Mouse (Mus musculus): ENCODE data around the gene Pnpla1.
"Not testable (repeated sequence)": the region's sequence is repeated elsewhere in the genome, so short reads cannot be mapped to it uniquely, and the experiment has no call there.

The Pnpla1 gene

DNA sequence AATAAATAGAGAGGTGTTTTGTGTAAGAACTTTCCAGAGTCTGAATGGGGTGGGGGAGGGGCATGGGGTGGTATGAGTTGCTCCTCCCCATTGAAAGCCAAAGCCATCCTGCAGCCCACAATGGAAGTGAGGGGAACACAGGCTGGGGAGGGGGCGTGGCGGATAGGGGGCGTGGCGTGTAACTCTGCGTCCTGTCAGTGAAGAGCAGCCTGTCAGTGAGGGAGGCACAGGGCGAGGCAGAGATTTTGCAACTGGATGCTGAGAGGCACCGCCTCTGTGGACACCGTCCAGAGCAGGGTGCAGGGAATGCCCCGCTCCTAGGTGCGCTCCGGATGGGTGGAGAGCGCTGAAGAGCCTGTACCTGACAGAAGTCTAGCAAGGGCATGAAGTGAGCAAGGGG is at the start of gene Pnpla1:
Pnpla1 (plus strand) TSS at position 207 of the 400 bp plus-strand sequence.
- DNase-seq (ENCODE audit: low spot score): peak; percentile 65

DNA sequence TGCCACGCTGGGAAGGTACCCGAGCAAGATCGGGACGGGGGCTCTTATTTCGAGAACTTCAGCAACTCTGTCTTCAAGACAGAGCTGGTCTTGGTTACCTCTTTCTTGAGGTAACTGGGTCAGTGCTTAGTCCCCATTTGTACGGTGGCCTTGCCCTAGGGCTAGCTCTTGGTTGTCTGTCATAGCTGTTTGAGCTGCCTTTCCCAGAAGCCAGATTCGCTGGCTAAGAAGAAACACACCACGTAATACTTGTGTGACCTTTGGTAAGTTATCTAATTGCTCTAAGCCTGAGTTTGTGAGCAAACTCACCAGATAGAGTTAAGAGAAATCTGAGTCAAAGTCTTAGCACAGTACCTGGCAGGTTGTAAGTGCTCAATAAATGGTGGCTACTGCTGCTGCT is 49.5 kb upstream of the Pnpla1 start:
- DNase-seq (ENCODE audit: low spot score): no peak

DNA sequence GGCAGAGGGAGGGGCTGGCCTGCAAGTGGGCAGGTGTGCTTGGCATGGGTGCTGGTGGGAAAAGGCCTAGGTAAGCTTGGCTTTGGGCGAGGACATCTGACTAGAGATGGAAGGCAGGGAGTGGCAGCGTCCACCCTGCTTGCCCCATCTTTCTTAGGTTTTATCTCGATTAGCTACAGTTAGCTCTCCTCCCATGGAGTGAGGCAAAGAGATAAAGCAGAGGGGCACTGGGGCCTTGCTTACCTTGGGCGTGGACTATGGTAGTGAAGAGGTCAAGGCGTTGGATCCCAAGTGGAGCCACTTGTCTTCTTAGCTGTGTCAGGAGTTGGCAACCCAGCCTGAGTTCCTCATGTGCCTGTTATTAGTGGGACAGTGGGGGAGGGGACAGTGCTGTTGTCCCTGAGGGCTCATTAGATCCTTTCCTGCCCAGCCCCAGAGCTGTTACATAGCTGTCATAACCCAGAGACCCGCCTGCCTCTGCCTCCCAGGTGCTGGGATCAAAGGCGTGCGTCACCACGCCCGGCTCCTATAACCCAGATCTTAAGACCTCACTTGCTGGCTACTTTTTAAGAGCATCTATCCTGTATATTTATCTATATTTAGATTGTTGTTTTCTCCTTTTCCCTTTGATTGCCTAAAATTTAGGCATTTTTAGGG is 48.9 kb upstream of the Pnpla1 start:
- no peak for DNase-seq (ENCODE audit: low spot score)

DNA sequence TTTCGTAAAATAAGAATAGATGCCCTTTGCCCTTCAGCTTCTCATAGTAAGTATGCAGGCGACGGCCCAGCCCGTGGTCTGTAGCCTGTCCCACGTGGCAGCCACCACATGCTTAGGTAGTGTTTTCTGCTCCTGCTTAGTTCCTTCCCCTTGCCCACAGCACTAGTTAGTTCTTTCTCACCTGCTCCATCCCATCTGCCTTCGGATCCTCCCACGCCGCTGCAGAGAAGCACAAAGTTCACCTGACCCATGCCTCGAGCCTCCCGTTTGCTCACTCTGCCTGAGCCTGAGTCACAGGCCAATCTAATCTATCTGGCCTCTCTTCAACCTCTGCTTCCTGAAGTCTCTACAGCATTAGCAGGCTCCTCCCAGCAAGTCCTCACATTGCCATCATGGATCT is 45.9 kb upstream of the Pnpla1 start:
- no peak for DNase-seq (ENCODE audit: low spot score)

DNA sequence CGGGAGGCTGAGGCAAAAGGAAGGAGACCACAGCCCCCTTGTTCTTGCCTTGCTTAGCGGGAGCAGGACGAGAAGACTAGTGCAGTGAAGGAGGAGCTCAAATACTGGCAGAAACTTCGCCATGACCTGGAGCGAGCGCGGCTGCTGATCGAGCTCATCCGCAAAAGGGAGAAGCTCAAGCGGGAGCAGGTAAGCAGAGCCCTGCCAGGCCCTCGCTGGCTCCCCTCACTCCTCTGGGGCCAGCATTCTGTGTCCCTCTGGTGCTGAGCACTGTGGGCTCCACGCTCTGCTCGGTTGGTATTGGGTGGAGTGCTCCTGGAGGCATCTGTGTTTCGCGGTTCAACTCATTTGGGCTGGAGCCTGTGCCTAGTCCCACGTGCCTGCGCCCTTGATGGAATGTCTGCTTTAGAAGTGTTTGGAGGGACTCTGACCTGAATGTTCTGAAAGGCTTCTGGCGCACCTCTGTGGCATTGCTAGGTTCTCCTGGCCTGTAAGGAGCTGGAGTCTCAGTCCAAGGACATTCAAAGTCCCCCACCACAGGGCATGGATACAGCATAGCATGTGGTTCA is 43.6 kb upstream of the Pnpla1 start:
- DNase-seq (ENCODE audit: low spot score): no peak

DNA sequence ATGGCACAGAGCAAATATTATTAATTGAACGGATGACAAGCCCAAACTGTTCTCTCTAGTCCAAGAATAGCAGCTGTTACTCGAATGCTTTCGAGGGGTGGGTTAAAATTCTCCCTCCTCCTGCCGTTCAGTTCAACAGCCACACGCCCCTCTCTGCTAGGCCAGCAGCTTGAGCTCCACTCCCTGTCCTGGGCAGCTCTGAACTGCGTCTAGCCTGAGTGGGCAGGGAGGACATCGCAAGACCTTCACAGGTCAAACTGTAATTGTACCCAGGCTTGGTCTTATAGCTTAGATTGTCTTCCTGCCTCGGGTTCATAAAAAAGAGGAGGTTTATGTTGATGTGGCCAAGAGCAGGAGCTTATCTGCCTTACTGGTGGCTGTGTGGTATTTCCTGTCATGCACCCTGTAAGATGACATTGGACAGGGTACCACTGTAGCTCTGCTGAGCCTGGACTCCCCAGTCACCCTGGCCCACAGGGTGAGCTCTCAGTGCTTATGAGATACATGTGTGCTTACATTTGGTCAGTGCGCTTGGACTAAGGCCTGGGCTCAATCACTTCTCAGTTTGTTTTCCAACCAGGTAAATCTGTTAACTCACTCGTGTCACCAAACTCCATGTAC is 42.7 kb upstream of the Pnpla1 start:
- no peak for DNase-seq (ENCODE audit: low spot score)

DNA sequence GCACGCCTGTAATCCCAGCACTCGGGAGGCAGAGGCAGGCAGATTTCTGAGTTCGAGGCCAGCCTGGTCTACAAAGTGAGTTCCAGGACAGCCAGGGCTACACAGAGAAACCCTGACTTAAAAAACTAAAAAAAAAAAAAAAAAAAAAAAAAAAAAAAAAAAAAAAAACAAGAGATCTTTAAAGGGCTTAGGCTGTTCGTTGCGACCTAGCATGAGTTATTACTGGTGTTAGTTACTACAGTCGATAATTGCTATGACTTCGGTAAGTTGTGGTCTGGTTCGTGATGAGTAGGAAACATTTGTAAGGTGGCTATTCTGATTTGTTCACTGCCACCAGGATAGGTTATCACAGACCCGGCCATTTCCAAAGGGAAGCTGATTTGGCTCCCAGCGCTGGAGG is 41.9 kb upstream of the Pnpla1 start:
- not testable (repeated sequence) for DNase-seq (ENCODE audit: low spot score)

DNA sequence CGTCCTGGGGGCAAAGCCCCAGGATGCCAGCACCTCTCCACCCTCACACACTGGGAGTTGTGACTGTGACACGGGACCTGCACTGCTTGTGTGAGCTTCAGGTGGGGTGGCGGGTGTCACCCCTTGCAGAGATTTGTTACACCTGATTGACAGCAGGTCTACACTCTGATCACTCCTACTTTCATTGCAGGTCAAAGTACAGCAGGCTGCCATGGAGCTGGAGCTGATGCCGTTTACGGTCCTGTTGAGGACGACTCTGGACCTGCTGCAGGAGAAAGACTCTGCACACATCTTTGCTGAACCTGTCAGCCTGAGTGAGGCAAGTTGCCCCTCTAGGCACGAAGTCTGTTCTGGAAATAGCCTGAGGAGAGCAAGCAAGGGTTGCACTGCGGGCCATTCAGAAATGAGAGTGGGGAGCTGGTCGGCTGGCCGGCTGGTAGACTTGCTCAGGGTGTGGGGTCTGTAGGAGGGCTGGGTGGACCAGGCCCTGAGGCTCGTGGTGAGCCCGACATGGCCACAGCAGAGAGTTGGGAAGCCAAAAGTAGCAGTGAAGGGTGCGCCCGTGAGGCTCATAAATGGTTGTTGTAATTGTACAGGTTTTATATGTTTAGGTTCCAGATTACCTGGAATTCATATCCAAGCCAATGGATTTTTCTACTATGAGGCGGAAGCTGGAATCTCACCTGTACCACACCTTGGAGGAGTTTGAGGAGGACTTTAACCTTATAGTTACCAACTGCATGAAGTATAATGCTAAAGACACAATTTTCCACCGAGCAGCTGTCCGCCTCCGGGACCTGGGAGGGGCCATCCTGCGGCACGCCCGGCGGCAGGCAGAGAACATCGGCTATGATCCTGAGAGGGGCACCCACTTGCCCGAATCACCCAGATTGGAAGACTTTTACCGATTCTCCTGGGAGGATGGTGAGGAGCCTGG is 41.1 kb upstream of the Pnpla1 start:
- DNase-seq (ENCODE audit: low spot score): no peak

DNA sequence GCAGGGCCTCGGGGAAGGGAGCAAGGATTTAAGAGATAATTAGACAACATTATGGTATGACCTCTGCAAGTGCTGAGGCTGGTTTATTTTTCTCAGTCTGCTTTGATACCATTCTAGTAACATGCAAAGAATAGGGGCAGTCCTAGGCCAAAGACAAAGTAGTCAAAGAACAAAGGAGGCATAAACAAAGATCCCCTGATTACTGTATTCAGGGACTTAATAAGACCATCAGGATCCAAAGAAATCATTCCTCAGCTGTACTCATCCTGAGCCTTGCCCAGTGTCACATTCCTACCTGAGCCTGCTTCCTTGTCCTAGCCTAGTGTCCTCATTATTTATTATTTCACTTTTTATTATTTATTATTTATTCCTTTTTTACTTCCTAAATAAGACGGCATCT is 38.0 kb upstream of the Pnpla1 start:
- no peak for DNase-seq (ENCODE audit: low spot score)

DNA sequence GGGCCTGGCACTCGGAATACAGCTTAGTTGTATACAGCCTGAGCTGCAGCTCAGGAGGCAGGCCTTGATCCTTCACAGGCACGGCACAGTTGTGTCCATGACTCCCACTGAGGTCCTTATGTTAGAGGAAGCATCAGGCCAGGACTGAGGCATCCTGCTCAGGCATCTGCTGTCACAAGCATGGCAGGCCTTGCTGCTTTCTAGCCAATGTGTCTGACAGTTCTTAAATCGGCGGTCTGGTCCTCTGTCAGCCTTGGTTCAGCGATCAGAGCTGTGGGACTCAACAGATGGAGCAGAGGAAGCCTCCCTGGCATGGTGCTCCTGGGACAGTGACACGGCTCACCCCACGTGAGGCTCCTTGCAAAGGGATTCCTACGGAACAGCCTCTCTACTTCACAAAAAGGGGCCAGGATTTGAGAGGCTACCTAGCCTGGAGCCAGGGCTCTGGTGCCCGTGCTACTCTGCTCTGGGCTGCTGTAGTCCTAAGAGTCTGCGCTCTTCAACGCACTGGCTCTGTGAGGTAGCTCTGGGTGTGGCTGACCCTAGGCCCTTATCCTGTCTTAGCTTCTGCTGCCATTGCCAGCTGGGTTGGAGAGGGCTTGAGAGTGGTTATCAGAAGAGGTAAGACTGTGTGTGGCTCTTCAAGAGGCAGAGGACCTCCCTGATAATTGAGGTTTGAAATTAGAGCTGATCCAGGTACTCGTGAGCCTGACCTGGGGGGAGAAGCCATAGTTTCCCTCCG is 35.0 kb upstream of the Pnpla1 start:
- DNase-seq (ENCODE audit: low spot score): no peak

DNA sequence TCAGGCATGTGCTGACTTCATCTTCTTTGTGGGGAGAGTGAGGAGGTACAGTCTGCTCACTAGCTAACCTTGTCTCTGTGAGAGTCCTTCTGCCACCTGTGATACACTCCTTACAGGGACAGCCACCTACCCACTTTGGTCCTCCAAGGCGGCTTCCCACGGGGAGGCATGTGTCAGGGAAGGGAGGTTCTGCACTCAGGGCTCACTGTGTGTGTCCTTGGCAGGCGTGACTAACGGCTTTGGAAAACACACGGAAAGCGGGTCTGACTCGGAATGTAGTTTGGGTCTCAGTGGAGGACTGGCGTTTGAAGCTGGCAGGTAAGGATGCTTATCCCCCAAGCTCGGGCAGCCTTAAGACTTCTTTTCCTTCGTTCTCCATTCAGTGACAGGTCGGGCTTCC is 34.5 kb upstream of the Pnpla1 start:
- no peak for DNase-seq (ENCODE audit: low spot score)

DNA sequence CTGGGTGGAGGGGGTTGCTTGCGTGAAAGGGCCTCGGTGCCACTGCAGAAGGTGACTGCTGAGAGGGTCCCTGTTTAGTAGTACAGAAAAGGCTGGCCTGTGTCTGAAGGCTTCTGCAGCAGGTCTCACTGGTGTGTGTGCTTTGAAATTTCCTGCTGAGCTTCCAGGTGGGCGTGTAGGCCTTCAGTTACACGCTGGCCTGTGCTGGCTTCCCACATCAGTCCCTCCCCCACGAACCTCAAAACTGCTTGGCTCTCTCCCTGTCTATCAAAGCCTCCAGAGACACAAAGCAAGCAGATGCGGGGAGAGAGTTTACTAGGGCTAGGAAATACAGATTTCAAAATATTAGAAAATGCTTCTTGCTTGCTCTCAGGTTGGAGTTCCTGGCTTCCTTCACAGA is 33.3 kb upstream of the Pnpla1 start:
- DNase-seq (ENCODE audit: low spot score): no peak

DNA sequence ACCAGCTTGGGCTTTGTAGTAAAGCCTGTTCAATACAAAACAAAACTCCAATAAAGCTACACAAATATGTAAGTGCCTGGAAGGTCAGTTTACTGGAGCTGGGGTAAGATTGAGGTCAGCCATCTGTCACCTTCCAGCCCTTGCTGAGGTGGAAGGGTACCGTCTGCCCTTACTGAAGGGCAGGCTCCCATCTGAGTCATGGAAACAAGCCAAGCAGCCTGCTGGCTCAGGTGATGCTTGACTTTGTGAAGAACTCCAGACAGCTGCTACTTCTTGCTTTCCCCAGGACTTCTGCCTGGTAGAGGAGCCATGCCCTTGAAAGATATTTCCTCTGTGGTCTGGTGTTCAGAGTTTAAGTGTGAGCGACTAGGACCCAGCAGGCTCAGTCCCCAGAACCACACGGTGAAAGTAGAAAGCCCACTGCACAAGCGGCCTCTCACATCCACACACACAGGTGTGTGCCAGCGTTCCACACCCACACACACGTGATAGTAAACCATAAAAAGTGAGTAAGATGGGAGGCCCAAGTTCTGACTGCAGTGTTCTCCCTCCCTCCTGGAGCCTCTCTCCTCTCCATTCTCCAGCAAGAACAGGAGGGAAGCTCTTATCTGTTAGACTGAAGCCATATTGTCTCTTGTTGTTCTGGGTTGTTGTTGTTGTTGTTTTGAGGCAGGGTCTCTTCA is 32.7 kb upstream of the Pnpla1 start:
- DNase-seq (ENCODE audit: low spot score): no peak

DNA sequence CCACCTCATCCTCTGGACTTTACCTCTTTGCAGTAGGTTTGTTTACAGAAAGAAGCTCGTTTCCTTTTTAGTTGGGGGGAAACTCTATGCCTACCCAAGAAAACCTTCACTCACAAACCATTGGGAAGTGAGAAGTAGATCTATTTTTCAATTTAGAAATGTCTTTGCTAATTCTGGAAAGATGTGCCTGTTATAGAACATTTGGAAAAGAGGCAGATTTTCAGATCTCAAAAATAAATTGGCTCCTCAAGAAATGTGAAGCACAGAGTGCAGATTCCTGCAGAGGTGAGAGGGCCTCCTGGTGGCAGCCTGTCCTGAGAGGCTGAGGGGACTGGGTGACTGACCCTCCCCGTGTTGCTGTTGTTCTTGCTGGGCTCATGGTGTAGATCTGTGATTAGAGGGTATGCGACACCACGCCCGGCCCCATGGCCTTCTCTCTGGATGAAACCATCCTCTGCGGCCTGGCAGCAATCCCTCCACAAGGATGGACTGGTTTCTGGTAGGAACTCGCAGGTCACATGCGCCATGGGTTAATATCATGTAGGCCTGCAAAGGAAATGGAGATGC is 30.5 kb upstream of the Pnpla1 start:
- DNase-seq (ENCODE audit: low spot score): no peak

DNA sequence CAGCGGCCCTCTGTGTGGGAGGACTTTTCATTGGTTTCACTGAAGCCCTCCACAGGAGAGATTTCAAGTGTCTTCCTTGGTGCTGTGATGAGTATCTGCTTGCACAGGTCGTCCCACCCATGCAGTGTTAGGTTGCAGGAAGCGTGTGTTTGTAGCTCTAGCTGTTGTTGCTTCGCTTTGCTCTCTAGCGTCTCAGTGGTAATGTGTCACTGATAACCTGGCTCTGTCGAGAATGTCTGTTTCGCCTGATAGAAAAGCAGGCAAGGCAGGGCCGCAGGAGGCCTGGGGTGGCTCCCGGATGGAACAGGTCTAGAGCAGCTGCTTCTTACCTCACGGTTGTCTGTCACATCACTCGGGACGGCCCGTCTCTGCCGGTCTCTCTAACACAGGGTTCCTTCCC is 29.1 kb upstream of the Pnpla1 start:
- no peak for DNase-seq (ENCODE audit: low spot score)

DNA sequence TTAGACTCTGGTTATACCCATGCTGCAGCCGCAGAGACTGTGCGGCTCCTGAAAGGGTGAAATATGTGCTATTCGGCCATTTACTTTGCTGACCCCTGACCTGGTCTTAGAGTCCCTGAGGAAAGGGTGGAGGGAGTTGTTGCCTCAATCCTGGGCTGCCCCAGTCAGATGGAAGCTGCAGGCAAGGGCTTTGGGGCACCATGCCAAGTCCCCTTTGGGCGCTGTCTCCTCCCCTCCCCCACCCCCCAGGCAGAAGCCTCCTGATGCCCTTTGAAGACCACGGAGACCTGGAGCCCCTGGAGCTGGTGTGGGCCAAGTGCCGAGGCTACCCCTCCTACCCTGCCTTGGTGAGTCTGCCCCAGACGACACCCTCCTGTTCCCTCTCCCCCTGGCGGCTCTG is 27.1 kb upstream of the Pnpla1 start:
- no peak for DNase-seq (ENCODE audit: low spot score)

DNA sequence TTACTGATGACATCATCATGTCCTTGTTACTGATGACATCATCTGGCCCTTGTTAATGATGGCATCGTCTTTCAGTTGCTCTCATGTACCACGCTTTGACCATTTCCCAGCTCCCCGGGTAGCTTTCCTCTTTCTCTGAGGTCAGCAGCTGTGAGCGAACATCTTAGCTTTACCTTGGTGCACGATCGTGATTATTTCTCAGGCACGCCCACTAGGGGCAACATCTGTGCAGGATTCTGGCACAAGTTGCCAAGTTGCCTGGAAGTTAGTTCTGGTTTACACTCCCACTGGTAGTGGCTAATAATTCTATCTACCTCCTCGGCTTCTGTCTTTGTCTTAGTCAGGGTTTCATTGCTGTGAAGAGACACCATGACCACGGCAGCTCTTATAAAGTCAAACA is 26.2 kb upstream of the Pnpla1 start:
- no peak for DNase-seq (ENCODE audit: low spot score)

DNA sequence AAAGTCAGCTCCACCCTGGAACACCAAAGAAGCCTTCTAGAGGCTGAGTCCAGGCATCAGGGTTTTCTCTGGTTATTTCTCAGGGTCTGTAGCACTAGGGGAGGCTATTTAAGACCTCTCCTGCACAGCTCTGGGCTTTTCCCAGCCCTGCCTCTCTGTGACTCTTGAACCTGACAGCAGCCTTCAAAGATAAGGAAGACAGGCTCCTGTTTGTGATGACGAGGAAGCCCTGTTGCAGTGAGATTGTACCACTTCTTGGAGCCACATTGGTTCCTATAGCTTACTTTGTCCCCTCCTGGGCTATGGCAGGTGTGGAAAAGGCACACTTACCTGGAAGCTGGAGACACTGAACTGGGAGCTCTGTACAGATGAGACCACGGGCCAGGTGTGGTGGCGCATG is 25.3 kb upstream of the Pnpla1 start:
- no peak for DNase-seq (ENCODE audit: low spot score)

DNA sequence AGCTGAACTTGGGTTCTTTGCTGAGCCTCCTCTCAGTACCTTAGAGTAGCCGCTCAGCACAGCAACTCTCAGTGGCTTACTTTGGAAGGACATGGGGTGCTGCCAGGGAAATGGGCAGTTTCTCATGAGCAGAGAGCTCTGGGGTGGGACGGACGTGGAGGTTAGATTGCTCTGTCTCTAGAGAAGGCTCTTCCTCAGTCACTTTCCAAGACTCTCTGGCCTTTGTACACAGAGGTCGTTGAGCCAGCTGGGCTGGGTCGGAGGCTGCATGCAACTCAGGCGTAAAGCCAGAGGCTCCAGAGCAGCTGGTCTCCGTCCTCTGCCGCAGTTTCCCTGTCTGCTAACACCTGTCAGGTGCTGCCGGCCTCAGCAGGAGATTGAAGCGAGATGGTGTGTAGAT is 23.5 kb upstream of the Pnpla1 start:
- no peak for DNase-seq (ENCODE audit: low spot score)

DNA sequence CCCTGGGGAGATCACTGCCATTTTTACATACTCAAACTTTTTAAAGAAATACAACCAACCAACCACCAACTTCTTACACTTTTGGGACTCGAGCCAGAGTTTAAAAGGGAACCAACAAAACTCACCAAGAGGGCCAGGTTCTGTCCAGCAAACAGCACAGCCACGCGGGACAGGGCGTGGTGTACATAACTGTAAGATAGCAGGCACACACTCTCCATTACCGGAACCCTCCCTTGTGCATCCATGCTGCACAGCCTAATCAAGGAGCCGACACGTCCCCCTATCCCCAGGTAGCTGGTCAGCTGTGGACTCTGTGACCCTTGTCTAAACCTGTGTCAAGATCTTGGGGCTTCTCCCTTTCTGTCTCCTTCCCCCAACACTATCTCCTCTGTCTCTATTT is 20.4 kb upstream of the Pnpla1 start:
- no peak for DNase-seq (ENCODE audit: low spot score)

DNA sequence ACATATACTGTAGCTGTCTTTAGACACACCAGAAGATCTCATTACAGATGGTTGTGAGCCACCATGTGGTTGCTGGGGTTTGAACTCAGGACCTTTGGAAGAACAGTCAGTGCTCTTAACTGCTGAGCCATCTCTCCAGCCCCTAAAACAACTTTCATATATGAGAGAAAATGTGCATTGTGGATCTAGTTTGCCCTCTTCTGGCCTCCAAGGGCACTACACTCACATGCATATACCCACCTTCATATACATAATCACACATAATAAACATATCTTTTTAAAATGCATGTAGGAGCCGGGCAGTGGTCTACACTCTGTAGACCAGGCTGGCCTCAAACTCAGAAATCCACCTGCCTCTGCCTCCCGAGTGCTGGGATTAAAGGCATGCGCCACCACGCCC is 16.3 kb upstream of the Pnpla1 start:
- DNase-seq (ENCODE audit: low spot score): not testable (repeated sequence)

Data from testis, postnatal 10 days (tissue).